Mouse (Mus musculus): ENCODE results near the gene Tspan14.
A peak's percentile ranks its signal among the peaks of the same experiment; 100 is the strongest.

Tspan14 gene

GRCm38 (mm10) chr14:40966392-40966861 is at the start of gene Tspan14:
Gene Tspan14 (minus strand): TSS chr14:40966807.
- no peak for DNase-seq (ENCODE audit: low spot score in 2 of 2)

- DNase-seq (ENCODE audit: low spot score in 2 of 2) = peak in 1 of 2 experiments; percentile 52
Measured at GRCm38 (mm10) chr14:41014701-41015240, 48.2 kb upstream of the Tspan14 start.

DNA sequence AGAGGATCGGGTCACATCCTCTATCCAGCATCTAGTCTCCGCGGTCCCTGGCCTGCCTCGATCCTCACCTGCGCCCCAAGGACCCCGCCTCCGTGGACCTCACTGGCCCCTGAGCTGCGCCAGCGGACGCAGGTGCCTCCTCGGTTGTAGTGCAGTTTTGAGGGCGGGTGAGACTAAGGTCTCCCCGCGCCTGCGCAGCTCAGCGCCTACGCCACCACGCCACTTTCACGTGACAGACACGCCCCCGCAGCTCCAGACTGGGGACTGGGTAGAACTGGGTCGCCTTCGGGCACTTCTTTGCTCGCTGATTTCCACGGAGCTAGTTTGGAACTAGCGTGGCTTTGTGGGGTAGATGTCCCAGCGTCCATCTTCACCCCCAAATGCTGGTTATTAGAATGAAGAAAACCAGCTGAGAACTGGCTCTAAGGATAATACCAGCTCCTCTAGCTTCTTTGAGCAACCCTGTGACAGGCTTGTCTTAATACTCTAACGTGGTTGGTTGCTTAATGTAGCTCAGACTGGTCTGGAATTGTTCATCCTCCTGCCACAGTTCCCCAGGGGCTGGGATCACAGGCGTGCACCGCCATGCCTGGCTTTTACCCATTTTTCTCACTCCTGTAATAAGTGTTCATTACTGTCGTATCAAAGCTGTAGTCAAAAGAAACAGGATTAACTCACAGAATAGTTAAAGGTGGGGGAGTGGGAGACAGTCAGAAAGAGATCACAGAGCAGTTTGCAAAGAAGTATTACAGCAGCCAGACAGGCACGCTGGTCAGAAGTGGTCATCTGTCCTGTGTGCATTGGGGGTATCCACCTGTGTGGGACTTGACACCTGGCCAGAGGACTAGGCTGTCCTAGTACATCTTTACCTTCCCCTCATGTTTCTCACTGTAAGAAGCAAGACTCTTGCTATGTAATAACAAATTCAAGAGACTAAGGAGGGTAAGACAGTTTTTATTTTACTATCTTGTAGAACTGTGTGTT is 47.3 kb upstream of the Tspan14 start, which contains the start of gene Fam213a:
Fam213a (minus strand) TSS at position 159 of the 984 bp plus-strand sequence.
- peak; percentile 94 for DNase-seq (ENCODE audit: low spot score in 2 of 2)

DNA sequence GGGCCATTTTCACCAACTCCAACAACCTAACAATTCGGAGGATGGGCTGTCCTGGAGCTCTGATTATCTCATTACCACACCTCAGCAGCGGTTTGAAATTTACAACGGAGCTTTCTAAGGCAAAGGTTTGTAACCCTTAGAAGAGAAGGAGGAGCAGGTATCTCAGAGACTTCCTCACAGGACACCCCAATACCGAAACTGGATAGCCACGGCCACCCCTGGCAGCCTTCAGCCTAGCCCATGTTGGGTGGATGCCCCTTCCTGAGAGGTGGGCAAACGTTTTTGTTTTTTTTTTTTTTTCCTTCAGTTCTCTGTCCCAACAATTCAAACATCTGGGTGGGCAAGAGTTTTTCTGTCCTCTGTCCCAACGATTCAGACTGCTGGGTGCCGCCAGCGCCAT is 46.5 kb upstream of the Tspan14 start:
- no peak for DNase-seq (ENCODE audit: low spot score in 2 of 2)

DNA sequence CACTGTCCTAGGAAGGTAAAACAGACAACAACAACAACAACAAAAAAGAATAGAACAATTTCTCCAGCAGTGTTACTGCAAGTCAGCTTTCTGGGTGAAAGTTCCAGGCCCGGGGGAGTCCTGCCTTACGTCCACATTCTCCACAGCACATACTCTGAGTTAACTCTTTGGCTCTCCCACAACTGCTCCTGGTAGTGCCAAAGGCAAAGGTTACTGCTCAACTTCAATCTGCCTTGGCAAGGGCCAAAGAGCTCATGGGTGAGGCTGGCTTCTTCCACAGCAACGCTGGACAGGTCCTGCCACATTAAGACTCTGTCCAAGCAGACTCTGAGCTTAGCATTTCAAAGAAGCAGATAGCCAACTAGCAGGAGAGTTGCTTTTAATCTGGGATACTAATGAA is 45.3 kb upstream of the Tspan14 start:
- no peak for DNase-seq (ENCODE audit: low spot score in 2 of 2)

GRCm38 (mm10) chr14:41008138-41008537 is 41.5 kb upstream of the Tspan14 start:
- DNase-seq (ENCODE audit: low spot score in 2 of 2) = no peak

GRCm38 (mm10) chr14:41007641-41008040 is 41.0 kb upstream of the Tspan14 start:
- no peak for DNase-seq (ENCODE audit: low spot score in 2 of 2)

DNA sequence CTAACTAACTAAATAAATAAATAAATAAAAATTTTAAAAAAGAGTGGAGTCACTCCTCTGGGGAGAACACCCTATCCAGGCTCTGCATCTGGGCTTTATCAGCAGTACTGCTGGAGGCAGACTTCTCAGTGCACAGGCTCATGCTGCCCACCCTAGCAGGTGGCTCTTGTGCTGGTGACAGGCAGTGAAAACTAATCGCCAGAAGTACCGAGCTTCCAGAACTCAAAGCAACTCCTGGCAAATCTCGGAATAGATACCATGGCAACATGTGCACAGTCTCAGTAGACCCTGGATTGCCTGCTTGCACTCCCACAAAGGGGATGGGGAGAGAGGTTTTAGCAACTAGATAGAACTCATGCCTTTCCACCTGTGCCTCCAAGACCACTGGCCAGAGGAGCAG is 40.3 kb upstream of the Tspan14 start:
- DNase-seq (ENCODE audit: low spot score in 2 of 2) = no peak

DNA sequence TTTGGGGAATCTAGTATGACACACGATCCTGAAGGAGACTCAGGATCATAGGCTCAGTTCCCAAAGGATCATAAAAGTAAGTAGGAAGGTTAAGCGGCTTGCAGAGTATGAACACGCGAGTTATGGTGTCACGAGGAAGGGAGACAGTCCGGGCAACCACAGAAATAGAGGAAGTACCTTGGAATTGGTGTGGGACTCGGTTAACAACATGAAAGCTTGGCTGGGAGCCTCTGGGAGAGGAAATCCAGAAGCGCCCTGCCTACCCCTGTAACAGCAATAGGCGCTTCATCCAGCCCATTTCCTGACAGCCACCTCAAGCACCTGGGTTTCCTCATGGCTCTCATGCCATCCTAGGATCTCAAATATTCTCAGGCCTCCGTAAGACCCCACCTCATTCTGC is 39.7 kb upstream of the Tspan14 start:
- DNase-seq (ENCODE audit: low spot score in 2 of 2) = no peak

GRCm38 (mm10) chr14:41005716-41006115 is 39.1 kb upstream of the Tspan14 start:
- no peak for DNase-seq (ENCODE audit: low spot score in 2 of 2)

- no peak for DNase-seq (ENCODE audit: low spot score in 2 of 2)
Measured at GRCm38 (mm10) chr14:41004201-41005141, 37.9 kb upstream of the Tspan14 start.

DNA sequence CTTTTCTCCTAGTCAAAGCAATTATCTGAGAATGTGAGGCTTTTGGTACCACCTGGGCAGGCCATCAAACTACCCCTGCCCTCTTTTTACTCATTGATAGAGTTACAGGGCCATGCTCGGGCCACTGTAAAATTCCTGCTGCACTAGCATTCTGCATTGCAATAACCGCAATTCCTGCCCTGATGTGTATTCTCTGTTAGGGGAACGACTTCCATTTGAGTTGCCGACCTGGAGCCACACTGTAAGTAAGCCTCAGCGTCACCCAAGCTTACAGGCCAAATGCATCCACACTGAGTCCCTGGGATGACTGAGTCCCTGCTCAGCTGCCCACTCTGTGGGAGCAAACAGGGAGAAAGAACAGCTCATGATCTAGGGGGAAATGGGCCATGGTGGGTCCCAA is 35.0 kb upstream of the Tspan14 start:
- DNase-seq (ENCODE audit: low spot score in 2 of 2) = no peak

- DNase-seq (ENCODE audit: low spot score in 2 of 2) = no peak
Measured at GRCm38 (mm10) chr14:41000801-41001200, 34.2 kb upstream of the Tspan14 start.

DNA sequence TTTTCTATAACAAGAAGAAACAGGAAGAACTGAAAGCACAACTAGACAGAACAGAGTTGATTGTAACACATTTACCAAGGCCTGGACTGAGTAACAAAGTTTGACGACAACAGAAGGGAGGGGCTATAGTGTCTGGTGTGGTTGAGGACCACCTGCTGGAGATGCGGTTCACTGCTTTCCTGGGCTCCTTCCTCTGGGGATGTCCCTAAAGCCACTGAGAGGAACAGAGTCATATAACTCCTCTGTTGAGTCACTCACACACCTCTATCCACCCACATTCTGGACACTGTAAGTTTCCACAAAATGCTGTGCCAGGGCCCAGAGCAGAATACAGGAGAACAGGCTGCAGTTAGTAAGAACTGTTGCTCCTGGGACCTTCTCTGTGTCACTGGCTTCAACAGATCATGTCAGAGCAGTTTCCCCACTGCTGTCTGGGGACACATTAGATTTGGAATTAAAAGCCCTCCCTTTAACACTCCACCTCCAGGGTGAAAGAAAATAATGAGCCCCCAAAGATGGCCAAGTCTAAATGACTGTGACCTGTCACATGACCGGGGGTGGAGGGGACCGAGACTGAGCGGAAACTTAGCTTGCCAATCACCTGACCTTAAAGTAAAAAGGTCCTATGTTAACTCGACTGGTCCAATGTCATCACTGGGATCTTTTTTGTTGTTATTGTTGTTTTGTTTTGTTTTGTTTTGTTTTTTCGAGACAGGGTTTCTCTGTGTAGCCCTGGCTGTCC is 33.5 kb upstream of the Tspan14 start:
- DNase-seq (ENCODE audit: low spot score in 2 of 2) = no peak

DNA sequence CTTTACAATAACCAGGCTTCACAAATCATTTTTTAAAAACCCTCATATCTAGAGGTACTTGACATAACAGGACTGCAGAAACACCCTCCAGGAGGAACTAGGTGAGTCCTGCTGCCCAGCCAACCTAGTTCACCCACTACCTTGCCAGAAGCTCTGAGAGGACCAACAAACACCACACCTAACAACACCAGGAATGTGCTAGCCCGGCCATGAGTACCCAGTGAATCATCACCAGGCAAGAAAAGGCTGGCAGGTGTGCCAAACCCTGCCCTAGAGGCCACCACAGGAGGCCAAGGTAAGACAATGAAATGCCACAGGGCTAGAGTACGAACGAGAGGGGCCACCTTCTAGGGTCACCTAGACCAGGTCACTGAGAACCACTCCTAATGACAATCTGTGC is 29.6 kb upstream of the Tspan14 start:
- DNase-seq (ENCODE audit: low spot score in 2 of 2) = no peak

- no peak for DNase-seq (ENCODE audit: low spot score in 2 of 2)
Measured at GRCm38 (mm10) chr14:40992464-40992863, 25.9 kb upstream of the Tspan14 start.

GRCm38 (mm10) chr14:40988780-40989179 is 22.2 kb upstream of the Tspan14 start:
- no peak for DNase-seq (ENCODE audit: low spot score in 2 of 2)

DNA sequence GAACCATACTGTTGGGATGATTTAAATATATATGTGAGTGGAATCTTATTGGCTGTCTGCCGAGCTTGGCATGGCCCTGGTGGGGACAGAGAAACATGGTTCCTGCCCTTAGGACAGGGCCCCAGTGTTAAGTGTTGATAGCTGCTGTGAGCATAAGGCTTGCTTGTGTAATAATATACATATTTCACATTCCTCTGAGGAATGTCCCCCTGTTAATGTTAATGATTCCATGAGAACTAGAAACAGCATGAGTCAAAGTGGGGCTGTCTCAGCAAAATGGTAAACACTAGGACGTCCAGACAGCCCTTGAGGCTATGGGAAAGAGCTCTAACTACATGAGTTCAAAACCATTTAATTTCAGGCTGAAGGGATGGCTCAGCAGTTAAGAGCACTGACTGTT is 20.6 kb upstream of the Tspan14 start:
- DNase-seq (ENCODE audit: low spot score in 2 of 2) = no peak

- no peak for DNase-seq (ENCODE audit: low spot score in 2 of 2)
Measured at GRCm38 (mm10) chr14:40985635-40986034, 19.0 kb upstream of the Tspan14 start.

DNA sequence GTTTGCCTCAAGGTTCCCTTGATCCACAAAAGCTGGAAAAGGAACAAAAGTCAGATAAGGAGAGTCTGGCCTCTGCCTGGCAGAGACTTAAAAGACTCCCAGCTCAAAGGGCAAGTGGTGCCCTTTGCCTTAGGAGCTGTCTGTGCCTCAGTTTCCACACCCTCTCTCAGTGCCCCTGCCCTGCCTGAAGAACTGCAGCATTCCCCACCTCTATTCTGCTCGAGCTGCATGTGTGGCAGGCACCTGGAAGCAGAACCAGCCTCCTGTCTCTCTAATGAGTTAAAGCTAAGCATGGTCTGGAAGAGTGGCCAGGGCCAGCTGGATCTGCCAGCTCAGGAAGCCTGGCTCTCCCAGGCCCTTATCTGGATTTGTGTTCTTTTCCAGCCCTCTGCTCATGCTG is 13.1 kb upstream of the Tspan14 start:
- DNase-seq (ENCODE audit: low spot score in 2 of 2) = peak in 1 of 2 experiments; percentile 27

DNA sequence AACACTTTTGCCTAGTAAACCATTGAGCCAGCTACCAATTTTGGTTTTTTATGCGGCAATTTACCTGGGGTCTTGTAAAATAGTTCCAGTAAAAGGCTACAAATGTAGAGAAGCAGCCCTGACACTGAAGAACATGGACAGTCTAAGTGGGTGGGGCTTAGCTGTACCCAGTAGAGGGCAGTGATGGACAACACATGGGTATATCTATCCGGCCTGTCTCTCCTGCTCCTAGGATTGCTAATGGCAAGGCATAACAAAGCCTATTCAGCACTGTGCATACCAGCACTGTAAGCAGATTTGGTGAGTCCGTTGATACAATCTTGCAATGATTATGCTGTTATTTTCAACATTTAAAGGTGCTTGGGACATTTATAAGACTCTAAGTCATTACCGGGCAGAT is 12.4 kb upstream of the Tspan14 start:
- peak in 1 of 2 experiments; percentile 54 for DNase-seq (ENCODE audit: low spot score in 2 of 2)
